Mouse (Mus musculus) gastrocnemius, postnatal 4 days (tissue): ENCODE results near the gene Fam13c. TPM values are rescaled to one million over a fixed set of nuclear protein-coding genes. Genes with fewer than 3 reads are reported as not detected.

ENCODE experiments used
- DNase-seq, 2 experiments: peaks; one replicate each; pipeline ENCODE4 v3.0.0; 2021 to 2022; ENCODE audit warnings: low spot score in 2 of 2, mixed read lengths in 2 of 2
- total RNA-seq, 2 experiments: library from RNA; stranded (reverse); gene quantifications; 2 replicates each; pipeline ENCODE4 v1.2.3; 2021

Fam13c gene
- total RNA-seq, 2 experiments from 2014 or later: 7.9 to 8.3 TPM

GRCm38 (mm10) chr10:70458574-70459263, 18.4 kb downstream of the Fam13c start:
- DNase-seq: no peak

DNA sequence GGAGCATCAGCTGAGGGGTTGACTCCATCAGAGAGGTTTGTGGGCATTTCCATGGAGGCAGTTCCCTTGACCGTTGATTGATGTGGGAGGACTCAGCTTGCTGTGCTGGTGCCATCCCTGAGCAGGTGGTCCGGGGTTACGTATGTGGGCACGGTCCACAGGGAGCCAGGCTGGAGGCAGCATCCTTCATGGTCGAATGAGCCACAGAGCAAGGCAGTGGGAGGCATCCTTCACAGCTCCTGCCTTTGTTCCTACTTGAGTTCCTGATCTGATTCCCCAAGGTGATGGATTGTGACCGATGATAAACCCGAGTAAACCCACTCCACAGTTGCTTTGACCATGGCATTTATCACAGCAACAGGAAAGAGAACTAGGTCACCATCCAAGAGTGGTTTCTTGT, 25.4 kb downstream of the Fam13c start:
- DNase-seq: no peak

GRCm38 (mm10) chr10:70470836-70471235, 30.6 kb downstream of the Fam13c start:
- DNase-seq: no peak

GRCm38 (mm10) chr10:70477741-70478145, 37.5 kb downstream of the Fam13c start:
- no peak for DNase-seq

GRCm38 (mm10) chr10:70483736-70484135, 43.5 kb downstream of the Fam13c start:
- no peak for DNase-seq

DNA sequence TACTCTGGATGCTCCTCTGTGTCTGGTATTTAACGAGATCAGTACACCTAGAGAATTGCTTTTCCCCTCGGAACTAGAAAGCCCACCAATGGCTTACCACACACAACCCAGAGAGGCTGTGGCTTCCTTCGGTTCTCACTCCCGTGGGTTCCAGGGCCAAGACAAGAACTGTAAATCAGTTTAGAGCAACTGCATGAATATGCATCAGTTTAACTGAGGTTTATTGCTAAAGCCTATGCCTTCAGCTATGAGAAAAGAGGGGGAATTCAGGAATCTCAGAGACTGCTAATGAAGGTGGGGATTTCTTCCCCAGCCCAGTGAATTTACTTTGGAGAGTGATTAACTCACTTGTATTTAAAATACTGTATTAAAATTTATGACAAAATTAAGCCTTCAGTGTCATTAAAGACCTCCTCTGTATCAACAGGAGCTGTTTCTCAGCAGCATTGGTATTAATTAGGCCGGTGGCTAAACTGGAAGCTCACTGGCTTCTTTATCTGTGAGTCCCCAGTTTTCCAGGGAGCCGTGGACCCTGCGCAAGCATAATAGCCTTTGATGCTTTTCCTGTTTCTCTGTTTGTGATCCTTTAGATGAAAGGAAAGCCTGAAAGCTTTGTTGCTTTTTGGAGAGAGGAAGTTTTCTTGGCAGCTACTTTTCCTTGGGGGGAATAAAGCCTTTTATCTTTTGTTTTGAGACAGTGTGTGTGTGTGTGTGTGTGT, 44.4 kb downstream of the Fam13c start:
- no peak for DNase-seq

DNA sequence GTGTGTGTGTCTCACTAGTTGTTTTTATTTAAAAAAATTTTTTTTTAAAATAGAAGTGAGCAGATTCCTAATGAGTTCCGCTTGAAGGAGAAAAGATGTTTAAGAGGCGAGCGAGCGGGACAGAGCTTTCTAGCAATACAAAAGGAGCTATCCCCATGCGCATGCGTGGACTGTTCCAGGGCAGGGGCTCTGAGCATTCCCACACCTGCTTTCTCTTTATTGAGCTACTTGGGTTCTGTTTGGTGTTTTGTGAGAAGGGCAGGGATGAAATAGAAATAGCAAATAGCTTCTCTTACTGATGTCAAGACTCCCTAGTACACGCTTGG, 45.0 kb downstream of the Fam13c start:
- DNase-seq: no peak

GRCm38 (mm10) chr10:70486651-70487050, 46.4 kb downstream of the Fam13c start:
- DNase-seq: no peak

- DNase-seq: no peak
These were observed 53.6 kb downstream of the Fam13c start for GRCm38 (mm10) chr10:70493891-70494290.

DNA sequence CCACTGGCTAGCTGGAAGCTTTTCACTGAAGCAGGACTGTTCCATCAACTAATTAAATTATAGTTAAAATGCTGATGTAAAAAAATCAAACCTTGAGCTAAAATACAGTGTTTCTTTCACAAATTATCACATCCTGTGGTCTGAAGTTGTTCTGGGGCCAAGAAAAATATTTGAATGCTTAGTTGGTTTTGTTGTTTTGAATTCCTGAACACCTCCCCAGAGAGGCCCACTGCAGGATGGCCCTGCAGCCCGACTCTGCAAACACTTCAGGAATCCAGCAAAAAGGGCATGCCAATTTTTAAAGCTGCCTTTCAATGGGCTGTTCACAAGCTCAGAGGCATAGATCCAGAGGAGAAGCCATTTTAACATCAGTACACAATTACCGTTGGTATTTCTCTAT, 54.2 kb downstream of the Fam13c start:
- DNase-seq: no peak

- no peak for DNase-seq
These were observed 55.1 kb downstream of the Fam13c start for GRCm38 (mm10) chr10:70495106-70496104.

DNA sequence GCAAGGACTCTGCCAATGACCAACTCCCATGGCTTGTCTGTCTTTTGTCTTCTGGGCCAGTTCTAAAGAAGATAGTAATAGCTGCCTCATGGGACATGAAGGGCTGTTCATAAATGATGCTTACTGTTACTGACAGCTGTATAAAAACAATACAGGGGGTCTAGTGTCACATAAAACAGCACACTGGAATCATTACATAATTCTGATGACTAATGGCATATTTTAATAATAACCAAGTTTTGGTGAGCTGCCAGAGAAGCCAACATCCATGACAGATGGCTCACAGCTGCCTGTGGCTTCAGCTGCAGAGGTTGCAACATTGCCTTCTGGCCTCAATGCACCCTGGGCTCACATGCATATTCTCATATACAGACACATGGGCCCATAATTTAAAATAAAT, 56.7 kb downstream of the Fam13c start:
- peak in 1 of 2 experiments; percentile 46 for DNase-seq

GRCm38 (mm10) chr10:70498328-70498727, 58.0 kb downstream of the Fam13c start:
- DNase-seq: no peak

- DNase-seq: no peak
These were observed 59.0 kb downstream of the Fam13c start for GRCm38 (mm10) chr10:70499246-70499645.

- no peak for DNase-seq
These were observed 64.6 kb downstream of the Fam13c start for GRCm38 (mm10) chr10:70504871-70505270.

GRCm38 (mm10) chr10:70505395-70505794, 65.1 kb downstream of the Fam13c start:
- no peak for DNase-seq

DNA sequence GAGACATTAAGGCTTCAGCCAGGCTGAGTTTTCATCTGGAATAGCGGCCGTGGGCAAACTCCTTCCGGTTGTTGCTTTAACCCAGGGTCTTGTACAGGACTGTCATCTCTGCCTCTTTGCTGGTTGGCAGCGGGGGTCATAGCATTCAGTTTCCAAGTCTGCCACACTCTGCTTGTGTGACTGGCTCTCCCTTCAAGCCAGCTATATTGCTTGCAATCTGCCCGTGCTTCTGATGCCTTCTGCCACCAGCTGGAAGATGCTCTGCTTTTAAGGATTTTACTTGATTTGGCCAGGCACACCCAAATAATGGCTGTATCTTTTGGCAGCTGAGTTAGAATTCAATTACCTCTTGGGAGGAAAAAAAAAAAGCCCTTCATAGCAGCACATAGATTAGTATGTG, 65.6 kb downstream of the Fam13c start:
- DNase-seq: no peak

DNA sequence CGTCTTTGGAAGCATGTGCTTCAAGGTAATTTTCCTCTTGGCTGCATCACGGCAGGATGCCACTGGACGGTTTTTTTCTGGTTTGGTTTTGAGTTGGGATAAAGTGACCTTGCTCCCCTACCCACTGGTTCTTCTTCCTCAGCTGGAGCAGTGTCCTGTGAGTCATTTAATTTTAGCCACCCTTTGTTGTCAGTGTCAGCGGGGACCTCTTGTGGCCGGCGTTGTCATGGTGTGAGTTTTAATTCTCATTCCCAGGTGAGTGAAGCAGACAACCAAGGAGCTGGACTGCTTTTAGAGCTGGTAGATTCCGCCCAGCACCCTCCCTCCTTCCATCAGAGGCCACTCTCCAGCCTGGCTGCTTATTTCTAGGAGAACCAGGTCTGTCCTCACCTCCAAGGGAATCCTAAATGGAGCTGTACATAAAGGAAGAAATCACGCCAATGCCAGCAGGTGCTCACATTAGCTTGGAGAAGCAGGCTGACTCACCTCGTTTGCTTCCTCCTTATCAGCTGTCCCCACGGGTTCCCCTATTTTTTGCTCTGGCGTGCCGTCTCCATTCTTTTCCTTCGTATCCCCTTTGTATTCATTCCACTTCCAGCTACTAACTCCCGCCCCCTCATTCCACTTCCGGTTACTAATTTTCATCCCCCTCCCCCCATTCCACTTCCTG, 66.4 kb downstream of the Fam13c start:
- no peak for DNase-seq

DNA sequence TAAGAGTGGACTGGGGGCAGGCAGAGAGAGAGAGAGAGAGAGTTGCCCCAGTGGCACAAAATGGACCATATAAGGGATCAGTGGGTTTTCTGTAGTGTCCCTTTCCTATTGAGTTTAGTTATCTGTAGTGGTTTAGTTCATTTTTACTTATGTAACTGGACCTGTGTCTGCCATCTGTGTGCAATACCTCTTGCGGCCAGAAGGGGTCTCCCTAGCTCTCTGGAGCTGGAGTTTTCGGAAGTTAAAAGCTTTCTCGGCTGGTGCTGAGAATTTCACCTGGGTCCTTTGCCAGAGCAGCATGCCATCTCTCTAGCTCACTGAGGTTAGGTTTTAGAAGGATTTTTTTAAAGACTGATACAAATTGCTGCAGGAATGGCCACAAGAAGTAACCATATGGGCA, 67.6 kb downstream of the Fam13c start:
- no peak for DNase-seq

DNA sequence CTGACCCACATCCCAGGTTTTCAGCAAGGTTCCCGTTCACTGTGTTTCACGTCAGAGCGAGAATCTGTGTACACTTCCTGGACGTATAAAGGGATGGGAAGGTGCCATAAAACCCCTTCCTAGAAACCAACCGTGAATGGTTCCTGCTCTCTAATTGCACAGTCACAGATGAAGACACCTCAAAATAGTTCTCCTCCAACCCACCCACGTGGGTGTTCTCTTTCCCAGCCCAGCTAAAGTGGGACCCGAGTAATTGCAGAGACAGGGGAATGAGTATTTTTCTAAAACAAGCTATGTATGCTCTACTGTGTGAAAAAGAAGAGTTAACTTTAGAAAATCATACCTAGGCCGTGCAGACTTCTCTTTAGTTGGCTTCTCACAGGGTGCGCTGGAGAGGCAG, 74.6 kb downstream of the Fam13c start:
- DNase-seq: no peak

DNA sequence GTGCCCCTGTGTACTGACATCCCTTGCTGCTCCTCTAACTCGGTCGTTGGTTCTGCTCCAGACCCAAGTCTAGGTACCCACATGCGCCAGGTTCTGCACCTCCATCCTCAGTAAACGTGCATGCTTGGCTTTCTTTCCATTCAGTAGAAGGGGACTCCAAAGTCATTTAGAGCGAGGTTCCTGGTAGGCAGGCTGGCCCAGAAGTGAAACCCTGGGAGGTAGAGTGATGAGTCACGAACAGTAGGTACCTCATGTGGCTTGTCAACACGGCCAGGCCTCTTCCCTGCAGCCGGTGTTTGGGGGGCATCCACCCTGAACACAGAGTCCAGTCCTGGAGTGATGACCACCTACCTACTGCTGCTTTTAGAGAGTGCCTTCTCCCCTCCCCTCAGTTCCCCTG, 76.4 kb downstream of the Fam13c start:
- DNase-seq: no peak
